Mouse (Mus musculus): ENCODE measurements around the gene Wfs1.

DNA sequence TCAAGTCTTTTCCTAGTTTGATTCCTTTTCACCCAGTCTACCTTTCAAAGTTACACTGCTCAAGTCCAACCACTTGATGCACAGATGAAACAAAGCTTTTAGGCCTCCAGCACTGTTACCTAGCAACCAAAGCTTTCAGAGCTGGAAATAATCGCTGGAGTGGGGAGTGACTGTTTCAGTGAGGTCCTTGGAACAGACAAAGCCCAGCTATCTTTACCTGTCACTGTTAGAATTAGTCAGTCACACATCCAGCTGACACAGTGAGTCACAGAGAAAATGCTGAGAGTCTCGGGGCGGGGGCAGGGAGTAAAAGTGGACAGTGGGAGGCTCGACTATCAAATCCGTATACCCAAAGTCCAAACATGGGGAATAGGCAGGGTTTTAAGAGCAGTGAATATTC lies 28.5 kb downstream of the Wfs1 start:
- TF ChIP-seq GATA1 (IDR thresholded peaks at IDR 0.05; ENCODE audit: low read length) = no peak
- no peak for TF ChIP-seq TAL1 (IDR thresholded peaks at IDR 0.05; ENCODE audit: low read length)

All from erythroblast, embryonic 14.5 days (primary cell).